Mouse (Mus musculus): ENCODE data around the gene Kpna1.
"Not testable (repeated sequence)": the region's sequence is repeated elsewhere in the genome, so short reads cannot be mapped to it uniquely, and the experiment has no call there.

The Kpna1 gene

GRCm38 (mm10) chr16:35987930-35988329 is 9.4 kb downstream of the Kpna1 start:
- DNase-seq (ENCODE audit: low spot score in 2 of 2): no peak

GRCm38 (mm10) chr16:35992391-35992790 is 13.8 kb downstream of the Kpna1 start:
- DNase-seq (ENCODE audit: low spot score in 2 of 2): no peak

GRCm38 (mm10) chr16:35993316-35993715 is 14.8 kb downstream of the Kpna1 start:
- DNase-seq (ENCODE audit: low spot score in 2 of 2): no peak

- DNase-seq (ENCODE audit: low spot score in 2 of 2): not testable (repeated sequence)
These were observed 20.3 kb downstream of the Kpna1 start for GRCm38 (mm10) chr16:35998852-35999251.

- DNase-seq (ENCODE audit: low spot score in 2 of 2): no peak
These were observed 29.8 kb downstream of the Kpna1 start for GRCm38 (mm10) chr16:36008396-36008795.

- DNase-seq (ENCODE audit: low spot score in 2 of 2): no peak
These were observed 37.8 kb downstream of the Kpna1 start for GRCm38 (mm10) chr16:36016335-36016734.

- not testable (repeated sequence) for DNase-seq (ENCODE audit: low spot score in 2 of 2)
These were observed 49.6 kb downstream of the Kpna1 start for GRCm38 (mm10) chr16:36028120-36028519.

GRCm38 (mm10) chr16:36040640-36041624 is 62.4 kb downstream of the Kpna1 start, which contains the start of gene Wdr5b:
Gene Wdr5b (plus strand): TSS chr16:36041190.
- peak; percentile 63 to 81 for DNase-seq (ENCODE audit: low spot score in 2 of 2)

GRCm38 (mm10) chr16:36041625-36042020 is 63.1 kb downstream of the Kpna1 start:
- DNase-seq (ENCODE audit: low spot score in 2 of 2): no peak

GRCm38 (mm10) chr16:36043073-36043472 is 64.5 kb downstream of the Kpna1 start:
- no peak for DNase-seq (ENCODE audit: low spot score in 2 of 2)

- no peak for DNase-seq (ENCODE audit: low spot score in 2 of 2)
These were observed 65.4 kb downstream of the Kpna1 start for GRCm38 (mm10) chr16:36043964-36044363.

GRCm38 (mm10) chr16:36047538-36047937 is 69.0 kb downstream of the Kpna1 start:
- DNase-seq (ENCODE audit: low spot score in 2 of 2): no peak

GRCm38 (mm10) chr16:36051491-36051890 is 72.9 kb downstream of the Kpna1 start:
- DNase-seq (ENCODE audit: low spot score in 2 of 2): no peak

GRCm38 (mm10) chr16:36053524-36054275 is 75.2 kb downstream of the Kpna1 start:
- no peak for DNase-seq (ENCODE audit: low spot score in 2 of 2)

GRCm38 (mm10) chr16:36054920-36055319 is 76.4 kb downstream of the Kpna1 start:
- no peak for DNase-seq (ENCODE audit: low spot score in 2 of 2)

- DNase-seq (ENCODE audit: low spot score in 2 of 2): no peak
These were observed 77.9 kb downstream of the Kpna1 start for GRCm38 (mm10) chr16:36056416-36056815.

GRCm38 (mm10) chr16:36057933-36058475 is 79.5 kb downstream of the Kpna1 start:
- DNase-seq (ENCODE audit: low spot score in 2 of 2): no peak

GRCm38 (mm10) chr16:36062534-36062933 is 84.0 kb downstream of the Kpna1 start:
- DNase-seq (ENCODE audit: low spot score in 2 of 2): not testable (repeated sequence)

GRCm38 (mm10) chr16:36063315-36063714 is 84.8 kb downstream of the Kpna1 start:
- no peak for DNase-seq (ENCODE audit: low spot score in 2 of 2)

GRCm38 (mm10) chr16:36064904-36065303 is 86.4 kb downstream of the Kpna1 start:
- no peak for DNase-seq (ENCODE audit: low spot score in 2 of 2)

- DNase-seq (ENCODE audit: low spot score in 2 of 2): no peak
These were observed 89.1 kb downstream of the Kpna1 start for GRCm38 (mm10) chr16:36067694-36068093.

GRCm38 (mm10) chr16:36068356-36068755 is 89.8 kb downstream of the Kpna1 start:
- no peak for DNase-seq (ENCODE audit: low spot score in 2 of 2)
